Mouse (Mus musculus) embryonic facial prominence, embryonic 15.5 days (tissue): ENCODE results near the gene Acot1. TPM values are rescaled to one million over a fixed set of nuclear protein-coding genes. Genes with fewer than 3 reads are reported as not detected.
"Not testable (repeated sequence)": the region's sequence is repeated elsewhere in the genome, so short reads cannot be mapped to it uniquely, and the experiment has no call there.

Experiments used
- ATAC-seq: fragments of 200-750 bp; cut with Nextera tagmentation; 2 replicates; pipeline ENCODE4 v1.8.0; 2017; ENCODE audit warnings: low read depth, moderate TSS enrichment; ENCODE audit not compliant: insufficient number of reproducible peaks, low FRiP score, low TSS enrichment
- H3K27ac ChIP-seq: fragments of 300-500 bp; sonication (generic); replicated peaks from 2 replicates; pipeline ENCODE4 v1.5.1; 2015; ENCODE audit warnings: mild to moderate bottlenecking, inconsistent platforms
- H3K27me3 ChIP-seq: fragments of 300-500 bp; sonication (generic); 2 replicates; pipeline ENCODE4 v1.6.1; 2015; ENCODE audit warnings: inconsistent platforms
- H3K36me3 ChIP-seq: fragments of 300-500 bp; sonication (generic); 2 replicates; pipeline ENCODE4 v1.6.1; 2015; ENCODE audit warnings: mild to moderate bottlenecking, inconsistent platforms
- H3K4me1 ChIP-seq: fragments of 300-500 bp; sonication (generic); 2 replicates; pipeline ENCODE4 v1.6.1; 2015; ENCODE audit warnings: inconsistent platforms
- H3K4me2 ChIP-seq: fragments of 300-500 bp; sonication (generic); replicated peaks from 2 replicates; pipeline ENCODE4 v1.6.1; 2015; ENCODE audit warnings: mild to moderate bottlenecking, inconsistent platforms
- H3K4me3 ChIP-seq: fragments of 300-500 bp; sonication (generic); replicated peaks from 2 replicates; pipeline ENCODE4 v1.5.1; 2015; ENCODE audit warnings: mild to moderate bottlenecking, inconsistent platforms
- H3K9ac ChIP-seq: fragments of 300-500 bp; sonication (generic); 2 replicates; pipeline ENCODE4 v1.6.1; 2015; ENCODE audit warnings: inconsistent platforms
- H3K9me3 ChIP-seq: fragments of 300-500 bp; sonication (generic); replicated peaks from 2 replicates; pipeline ENCODE4 v1.6.1; 2016; ENCODE audit warnings: inconsistent platforms
- WGBS: fragments of 180-500 bp; shearing (Covaris S2); methylation state at CpG from one replicate; pipeline ENCODE4 v1.1.7; 2015; 5-methylcytosine and 5-hydroxymethylcytosine counted together
- polyA plus RNA-seq: library from polyadenylated mRNA; unstranded; fragments of >200 nt; fragmentation: Nextera tagmentation; extraction: Ambion mirVana; gene quantifications from 2 replicates; pipeline ENCODE4 v1.2.1, GENCODE M21; 2015

Gene Acot1
- polyA plus RNA-seq, 1 experiment from 2014 or later, result 58.9 TPM

DNA sequence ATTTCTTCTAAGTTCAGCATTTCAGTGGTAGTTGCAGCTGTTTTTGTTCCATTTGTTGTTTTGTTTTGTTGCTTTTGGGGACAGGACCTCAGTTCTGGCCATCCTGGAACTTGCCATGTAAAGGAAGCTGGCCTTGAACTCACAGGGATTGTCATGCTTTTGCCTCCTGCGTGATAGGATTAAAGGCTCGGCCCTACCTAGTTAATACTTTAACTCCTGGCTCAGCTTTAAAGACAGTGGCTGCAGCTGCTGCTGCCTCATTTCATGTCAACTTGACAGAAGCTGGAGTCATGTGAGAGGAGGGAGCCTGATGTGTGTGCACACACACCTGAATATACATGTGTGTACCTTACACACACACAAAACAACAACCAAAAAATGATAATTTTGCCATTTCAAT lies 34.8 kb downstream of the Acot1 start:
- ATAC-seq, result no peak
- 54% methylated on average over 2 of the region's 2 CpGs for WGBS
- Histone ChIP-seq H3K27me3 (no peaks in the 10 kb centered on the region), H3K36me3 (no peaks in the 10 kb centered on the region), H3K27ac (no peak overlapping the region), H3K9ac (no peak overlapping the region), H3K4me3 (no peak overlapping the region), H3K4me1 (no peaks in the 10 kb centered on the region), H3K4me2 (no peak overlapping the region), H3K9me3 (peaks cover 5% of the 10 kb centered on the region; the same call in 1 of the 2 replicates)

GRCm38 (mm10) chr12:84046906-84047305 lies 37.6 kb downstream of the Acot1 start:
- H3K9me3 ChIP-seq, result no peaks in the 10 kb centered on the region
- H3K4me1 ChIP-seq, result no peaks in the 10 kb centered on the region
- H3K4me2 ChIP-seq, result no peak overlapping the region
- no peaks in the 10 kb centered on the region for H3K27me3 ChIP-seq
- no peak overlapping the region for H3K27ac ChIP-seq
- H3K36me3 ChIP-seq, result no peaks in the 10 kb centered on the region
- no peak overlapping the region for H3K4me3 ChIP-seq
- no peak for ATAC-seq
- 95% methylated on average over 1 of the region's 1 CpGs for WGBS
- H3K9ac ChIP-seq, result no peak overlapping the region

DNA sequence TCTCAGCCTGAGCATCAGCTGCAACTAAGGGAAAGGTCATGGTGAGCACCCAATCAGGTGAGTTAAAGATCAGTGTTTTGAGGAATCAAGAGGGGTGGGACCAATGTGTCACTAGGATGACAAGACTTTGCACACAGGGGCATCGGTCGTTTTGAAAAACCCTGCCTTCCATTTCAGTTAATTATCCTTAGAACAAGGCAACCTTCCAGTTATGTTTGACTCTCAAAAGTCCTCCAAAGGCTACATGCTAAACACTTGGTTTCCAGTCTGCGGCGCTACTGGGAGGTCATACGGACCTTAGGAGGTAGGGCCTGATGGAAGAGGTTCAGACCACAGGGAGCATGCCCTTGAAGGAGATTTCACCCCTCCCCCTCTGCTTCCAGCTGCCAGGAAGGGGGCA lies 41.5 kb downstream of the Acot1 start:
- WGBS, result 92% methylated on average over 5 of the region's 5 CpGs
- peaks cover 13% of the 10 kb centered on the region for H3K27me3 ChIP-seq
- H3K4me1 ChIP-seq, result not testable (repeated sequence)

GRCm38 (mm10) chr12:84051937-84052474 lies 42.7 kb downstream of the Acot1 start, which contains the start of gene Acot3:
TSS of gene Acot3 (plus strand) at chr12:84052144.
- Histone ChIP-seq H3K4me2 (no peak within 1 kb of the TSS), H3K9ac (no peak within 1 kb of the TSS), H3K4me3 (no peak within 1 kb of the TSS), H3K36me3 (no peaks in the 10 kb centered on the region), H3K27ac (no peak within 1 kb of the TSS), H3K4me1 (peaks cover 6% of the 10 kb centered on the region), H3K27me3 (peaks cover 13% of the 10 kb centered on the region), H3K9me3 (no peaks in the 10 kb centered on the region)
- 74% methylated on average over 5 of the region's 5 CpGs for WGBS
- ATAC-seq, result no peak

More for the DNA sequence above, 41.5 kb downstream of the Acot1 start:
- H3K4me3 ChIP-seq, H3K9me3 ChIP-seq, ATAC-seq, H3K36me3 ChIP-seq, H3K4me2 ChIP-seq, H3K9ac ChIP-seq, H3K27ac ChIP-seq: not testable (repeated sequence)

- no peak overlapping the region for H3K9ac ChIP-seq
- no peak overlapping the region for H3K27ac ChIP-seq
- no peak overlapping the region for H3K4me2 ChIP-seq
- H3K27me3 ChIP-seq, result peaks cover 13% of the 10 kb centered on the region
- peaks cover 6% of the 10 kb centered on the region for H3K4me1 ChIP-seq
- no peak for ATAC-seq
- no peaks in the 10 kb centered on the region for H3K9me3 ChIP-seq
- no peaks in the 10 kb centered on the region for H3K36me3 ChIP-seq
- 90% methylated on average over 7 of the region's 7 CpGs for WGBS
- no peak overlapping the region for H3K4me3 ChIP-seq
Measured at GRCm38 (mm10) chr12:84052609-84053008, 43.3 kb downstream of the Acot1 start.

GRCm38 (mm10) chr12:84053173-84053572 lies 43.9 kb downstream of the Acot1 start:
- WGBS, result 12% methylated on average over 16 of the region's 16 CpGs
- H3K4me2 ChIP-seq, result peak overlapping the region; percentile 80

GRCm38 (mm10) chr12:84053679-84054391 lies 44.5 kb downstream of the Acot1 start:
- H3K9me3 ChIP-seq, result no peaks in the 10 kb centered on the region
- peaks cover 13% of the 10 kb centered on the region for H3K27me3 ChIP-seq
- no peak overlapping the region for H3K9ac ChIP-seq
- 3% methylated on average over 26 of the region's 46 CpGs for WGBS
- peak overlapping the region; percentile 80 for H3K4me2 ChIP-seq
- peak overlapping the region; percentile 43 for H3K4me3 ChIP-seq
- no peak overlapping the region for H3K27ac ChIP-seq
- peaks cover 6% of the 10 kb centered on the region for H3K4me1 ChIP-seq
- ATAC-seq, result no peak
- H3K36me3 ChIP-seq, result no peaks in the 10 kb centered on the region

More at GRCm38 (mm10) chr12:84053173-84053572, 43.9 kb downstream of the Acot1 start:
- H3K36me3 ChIP-seq, result no peaks in the 10 kb centered on the region
- H3K9me3 ChIP-seq, result no peaks in the 10 kb centered on the region
- no peak overlapping the region for H3K27ac ChIP-seq
- peaks cover 6% of the 10 kb centered on the region for H3K4me1 ChIP-seq
- H3K27me3 ChIP-seq, result peaks cover 13% of the 10 kb centered on the region
- peak overlapping the region; percentile 43 for H3K4me3 ChIP-seq
- ATAC-seq, result no peak
- H3K9ac ChIP-seq, result no peak overlapping the region

- no peaks in the 10 kb centered on the region for H3K36me3 ChIP-seq
- H3K27ac ChIP-seq, result no peak overlapping the region
- no peaks in the 10 kb centered on the region for H3K4me1 ChIP-seq
- H3K9ac ChIP-seq, result no peak overlapping the region
- H3K9me3 ChIP-seq, result no peaks in the 10 kb centered on the region
- 31% methylated on average over 2 of the region's 2 CpGs for WGBS
- no peak overlapping the region for H3K4me2 ChIP-seq
- ATAC-seq, result no peak
- peaks cover 4% of the 10 kb centered on the region; the same call in 1 of the 2 replicates for H3K27me3 ChIP-seq
- no peak overlapping the region for H3K4me3 ChIP-seq
Measured at GRCm38 (mm10) chr12:84060946-84061345, 51.7 kb downstream of the Acot1 start.

DNA sequence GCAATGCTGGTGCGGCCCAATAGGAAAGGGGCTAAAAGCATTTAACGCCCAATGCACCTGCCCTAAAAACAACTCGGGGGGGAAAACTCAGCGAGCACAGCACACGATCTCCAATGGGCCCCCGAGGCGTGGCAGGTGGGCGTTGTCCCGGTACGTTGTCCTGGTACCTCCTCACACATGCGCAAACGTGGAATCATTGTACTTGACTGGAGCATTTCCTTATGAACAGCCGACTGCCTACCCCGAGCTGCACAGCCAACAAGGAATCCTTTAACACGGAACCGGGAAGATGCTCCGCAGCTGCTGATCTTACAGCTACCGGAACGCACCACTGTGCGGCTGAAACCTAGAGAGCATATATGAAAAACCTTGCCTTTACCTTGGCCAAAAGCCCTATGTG lies 53.0 kb downstream of the Acot1 start:
- Histone ChIP-seq H3K27ac (no peak overlapping the region), H3K4me3 (no peak overlapping the region), H3K4me1 (no peaks in the 10 kb centered on the region), H3K9me3 (no peaks in the 10 kb centered on the region), H3K36me3 (no peaks in the 10 kb centered on the region), H3K4me2 (no peak overlapping the region), H3K9ac (no peak overlapping the region), H3K27me3 (peaks cover 4% of the 10 kb centered on the region; the same call in 1 of the 2 replicates)
- ATAC-seq, result no peak
- 92% methylated on average over 20 of the region's 20 CpGs for WGBS

DNA sequence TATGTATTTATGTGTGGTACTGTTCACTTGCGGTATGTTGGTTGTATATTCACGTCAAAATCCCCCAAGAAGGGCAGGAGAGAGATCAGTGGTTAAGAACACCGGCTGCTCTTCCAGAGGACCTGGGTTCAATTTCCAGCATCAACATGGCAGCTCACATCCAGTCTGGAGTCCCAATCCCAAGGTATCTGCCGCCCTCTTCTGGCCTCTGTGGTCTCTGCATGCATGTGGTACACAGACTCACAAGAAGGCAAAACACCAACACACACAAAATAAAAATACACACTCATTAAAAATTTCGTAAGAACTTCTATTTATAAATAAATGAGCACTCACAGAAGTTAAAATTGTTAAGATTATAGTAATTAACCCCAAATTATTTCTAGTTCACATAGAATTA lies 53.9 kb downstream of the Acot1 start:
- H3K4me2 ChIP-seq, result no peak overlapping the region
- no peak for ATAC-seq

DNA sequence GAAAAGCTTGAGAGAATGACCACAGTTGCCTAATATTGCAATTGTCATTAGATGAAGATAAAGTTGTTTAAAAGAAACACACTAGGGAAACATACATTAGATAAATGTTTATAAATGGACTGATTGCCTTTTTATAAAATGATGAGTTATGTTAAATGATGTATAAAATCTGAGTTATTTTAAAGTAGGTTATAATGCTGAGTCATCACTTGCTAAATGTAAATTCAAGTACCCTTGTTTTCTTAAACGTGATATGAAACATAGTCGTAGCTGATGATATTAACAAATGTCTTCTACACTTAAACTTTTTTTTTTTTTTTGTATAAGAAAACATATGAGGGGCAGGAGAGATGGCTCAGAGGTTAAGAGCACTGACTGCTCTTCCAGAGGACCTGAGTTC lies 54.5 kb downstream of the Acot1 start:
- no peak for ATAC-seq
- Histone ChIP-seq H3K27me3 (peaks cover 15% of the 10 kb centered on the region), H3K27ac (no peak overlapping the region), H3K36me3 (no peaks in the 10 kb centered on the region), H3K4me2 (no peak overlapping the region), H3K4me3 (no peak overlapping the region), H3K9ac (no peak overlapping the region), H3K4me1 (no peaks in the 10 kb centered on the region), H3K9me3 (no peaks in the 10 kb centered on the region)
- 85% methylated on average over 2 of the region's 2 CpGs for WGBS

More for the DNA sequence above, 53.9 kb downstream of the Acot1 start:
- Histone ChIP-seq H3K9ac (no peak overlapping the region), H3K27me3 (peaks cover 9% of the 10 kb centered on the region), H3K4me3 (no peak overlapping the region), H3K27ac (no peak overlapping the region), H3K4me1 (no peaks in the 10 kb centered on the region), H3K9me3 (no peaks in the 10 kb centered on the region), H3K36me3 (no peaks in the 10 kb centered on the region)
- WGBS, result 69% methylated on average over 5 of the region's 5 CpGs

DNA sequence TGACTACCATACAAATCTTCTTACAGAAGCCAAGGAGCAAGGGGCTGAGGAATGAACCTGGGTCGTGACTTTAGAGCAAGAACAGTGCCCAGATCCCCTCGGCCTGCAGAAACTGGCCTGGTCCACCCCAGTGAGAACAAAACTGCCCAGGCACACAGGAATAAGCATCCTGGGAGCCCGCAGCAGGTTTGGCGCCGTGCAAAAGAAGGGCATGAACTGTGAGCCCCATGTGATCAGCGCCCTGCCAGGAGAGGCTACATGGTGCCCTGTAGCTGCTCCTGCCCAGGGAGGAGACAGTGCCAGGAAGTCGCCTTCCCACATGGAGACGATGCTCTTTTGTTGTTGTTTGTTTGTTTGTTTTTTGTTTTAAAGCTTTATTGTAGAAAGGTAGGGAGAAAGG lies 55.3 kb downstream of the Acot1 start:
- Histone ChIP-seq H3K4me3 (no peak overlapping the region), H3K4me2 (no peak overlapping the region), H3K9ac (no peak overlapping the region), H3K4me1 (no peaks in the 10 kb centered on the region), H3K27ac (no peak overlapping the region), H3K36me3 (no peaks in the 10 kb centered on the region), H3K27me3 (peaks cover 22% of the 10 kb centered on the region), H3K9me3 (no peaks in the 10 kb centered on the region)
- 71% methylated on average over 8 of the region's 8 CpGs for WGBS
- no peak for ATAC-seq
